Mouse (Mus musculus) liver, adult 2 months (tissue): ENCODE results near the gene Csf2ra.

Experiments used
- CTCF ChIP-seq: fragments of 200-500 bp; IDR thresholded peaks from 2 replicates; pipeline ENCODE4 v1.5.1; 2011; ENCODE audit warnings: low read depth, low read length, control low read depth
- POLR2A ChIP-seq: fragments of 200-500 bp; IDR thresholded peaks from 2 replicates; pipeline ENCODE4 v1.6.1; 2011; ENCODE audit warnings: low read length, control low read depth; ENCODE audit not compliant: insufficient read depth; ENCODE audit errors: extremely low read depth

- no peak for TF ChIP-seq CTCF
- TF ChIP-seq POLR2A, result no peak
Observed at GRCm38 (mm10) chr19:61175756-61176324, 52.4 kb downstream of the Csf2ra start, which contains the start of gene Gm7102.
